Mouse (Mus musculus): ENCODE measurements at regions not wholly inside any gene's neighbourhood (a gene's known extent, or its start where the extent isn't known, plus 50 kb on each side); places are given as distances from the start of the nearest gene placed in this dataset.

- DNase-seq (ENCODE audit: low spot score in 2 of 2): no peak
These were observed 103.2 kb downstream of the Fam168b start for GRCm38 (mm10) chr1:34739621-34740020.

GRCm38 (mm10) chr1:34740891-34741290, 102.0 kb downstream of the Fam168b start:
- DNase-seq (ENCODE audit: low spot score in 2 of 2): no peak

- DNase-seq (ENCODE audit: low spot score in 2 of 2): no peak
These were observed 100.6 kb downstream of the Fam168b start for GRCm38 (mm10) chr1:34742234-34742633.

- no peak for DNase-seq (ENCODE audit: low spot score in 2 of 2)
These were observed 97.0 kb downstream of the Fam168b start for GRCm38 (mm10) chr1:34745881-34746280.

GRCm38 (mm10) chr1:34749161-34750040, 93.5 kb downstream of the Fam168b start:
- DNase-seq (ENCODE audit: low spot score in 2 of 2): no peak

GRCm38 (mm10) chr1:34750061-34751054, 92.5 kb downstream of the Fam168b start:
- no peak for DNase-seq (ENCODE audit: low spot score in 2 of 2)

GRCm38 (mm10) chr1:34751128-34751527, 91.7 kb downstream of the Fam168b start:
- DNase-seq (ENCODE audit: low spot score in 2 of 2): no peak

GRCm38 (mm10) chr1:34753581-34753980, 89.3 kb downstream of the Fam168b start:
- no peak for DNase-seq (ENCODE audit: low spot score in 2 of 2)

GRCm38 (mm10) chr1:34760547-34760946, 82.3 kb downstream of the Fam168b start:
- DNase-seq (ENCODE audit: low spot score in 2 of 2): no peak

GRCm38 (mm10) chr1:34761436-34761835, 81.4 kb downstream of the Fam168b start:
- DNase-seq (ENCODE audit: low spot score in 2 of 2): no peak

GRCm38 (mm10) chr1:34761870-34762269, 81.0 kb downstream of the Fam168b start:
- DNase-seq (ENCODE audit: low spot score in 2 of 2): no peak

Data from frontal cortex, postnatal 14 days (tissue).